Comparison of ENCODE assay signal across 25 mouse cellular contexts in the genomic region with DNA sequence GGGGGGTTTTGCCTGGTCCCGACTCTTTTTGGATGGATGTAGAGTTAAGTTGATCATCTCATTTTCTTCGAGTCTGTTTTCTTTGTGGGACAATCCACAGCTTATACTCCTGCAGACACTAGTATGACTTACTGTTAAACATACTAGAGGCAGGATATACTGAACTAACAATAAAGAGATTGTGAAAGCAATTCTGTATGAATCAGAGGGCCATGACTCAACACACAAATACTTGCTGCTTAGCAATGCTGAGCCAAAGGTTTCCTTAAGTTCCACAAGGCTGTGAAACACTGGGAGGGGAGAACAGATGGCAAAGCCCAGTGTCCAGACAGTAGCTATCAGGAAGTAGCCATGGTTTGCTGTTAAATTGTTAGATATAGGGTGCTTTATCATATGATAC. TPM values are rescaled to one million over a fixed set of nuclear protein-coding genes. Genes with fewer than 3 reads are reported as not detected.
DNase-seq lines count a peak whose midpoint lies in the region; ATAC-seq and TF ChIP-seq lines count a peak whose summit lies in the region.
"Had no signal": no experiment of that assay in that cellular context is flagged by ENCODE, and none has a peak within 500 bp of the region (broad histone marks: within the 10 kb centered on the region; RNA-seq: fewer than 3 reads in every experiment).

No protein-coding gene starts in this region.

- in situ Hi-C loops in Patski (cut with MboI; ENCODE audit: low pct_unique_long_range_greater_than_20kb) = no loop called here

- DNase-seq in 3134 (ENCODE audit: extremely low read depth, insufficient read length, low spot score) (peak; percentile 65), 416B (ENCODE audit: low read depth) (peak; percentile 5), Patski (ENCODE audit: low read depth, low spot score) (peak; percentile 22)
- DNase-seq in kidney, adult 11 months = no peak
- DNase-seq in heart, postnatal 25 days (ENCODE audit: low spot score) = no peak
- DNase-seq in frontal cortex, postnatal 25 days (ENCODE audit: low spot score in 2 of 2) = no peak
- DNase-seq: adrenal gland, postnatal 36 days; cerebellum, adult 11 months; cerebellum, adult 8-10 months; cerebellum, postnatal 14 days; forebrain, postnatal 0 days; gastrocnemius, adult 2 months; gastrocnemius, postnatal 36 days; heart, adult 11 months; kidney, adult 9 months had no signal

- H3K4me2 ChIP-seq in myocyte (ENCODE audit: low read depth) = peak overlapping the region; percentile 27
- H3K4me2 ChIP-seq: embryonic facial prominence, embryonic 12.5 days; forebrain, embryonic 13.5 days; heart, embryonic 13.5 days; hindbrain, embryonic 13.5 days had no signal

- no peak overlapping the region for H3K4me3 ChIP-seq in myocyte
- H3K4me3 ChIP-seq: embryonic facial prominence, embryonic 12.5 days; forebrain, embryonic 13.5 days; gastrocnemius, adult 2 months; heart, embryonic 13.5 days; hindbrain, embryonic 13.5 days had no signal

- intact Hi-C loops in heart, postnatal 25 days (cut with DNase I) = no loop called here

- H3K27me3 ChIP-seq in Patski (no peaks in the 10 kb centered on the region), myocyte (ENCODE audit: control insufficient read depth, insufficient read depth, insufficient read length) (no peaks in the 10 kb centered on the region)
- H3K27me3 ChIP-seq: CH12.LX; forebrain, embryonic 13.5 days had no signal

- H3ac ChIP-seq in myocyte (ENCODE audit: control insufficient read depth, insufficient read length) = no peak overlapping the region

- no peak for TF ChIP-seq POLR2A in myocyte (IDR thresholded peaks at IDR 0.05; ENCODE audit: insufficient read length, low read depth)

- peak; percentile 97 for ATAC-seq in Patski
- ATAC-seq: activated CD4-positive, CD25-positive, alpha-beta regulatory T cell, adult 4 months; forebrain, embryonic 13.5 days; forebrain, postnatal 0 days; hindbrain, postnatal 0 days had no signal

- TF ChIP-seq CTCF in Patski (IDR thresholded peaks at IDR 0.05) = no peak

- CTCF ChIA-PET in Patski (lab: Charles Lee) = interaction anchor here (1.4 to 1.5 kb wide), 2 partner anchors 15 to 92 kb away, joined by 3 to 5 read pairs; partner anchors contain the start of gene Npy1r

- no peaks in the 10 kb centered on the region for H3K36me3 ChIP-seq in myocyte (ENCODE audit: control insufficient read depth, insufficient read depth)
- H3K36me3 ChIP-seq: embryonic facial prominence, embryonic 12.5 days; heart, embryonic 13.5 days; hindbrain, embryonic 13.5 days had no signal

- POLR2A ChIA-PET in Patski (lab: Charles Lee) = no interaction called here

- H3K79me2 ChIP-seq in myocyte (ENCODE audit: control insufficient read depth, insufficient read depth) = no peaks in the 10 kb centered on the region

TF ChIP-seq in myocyte, 11 proteins besides CTCF, POLR2A, EP300 and RAD21:
- TF ChIP-seq CEBPB (IDR thresholded peaks at IDR 0.05; ENCODE audit: insufficient read depth, poor library complexity, severe bottlenecking) (peak; percentile 73; the same call in 1 of the 2 replicates), MYOD1 (IDR thresholded peaks at IDR 0.05; ENCODE audit: control insufficient read depth in 1 of 3, insufficient read length in 2 of 3, low read depth in 2 of 3) (no peak)

RNA-seq across cellular contexts. Expression of gene Npy5r, which starts 6.7 kb away (rescaled TPM):
- polyA plus RNA-seq in Patski (2021) = not detected
- not detected for polyA plus RNA-seq in myocyte (2012; fragmentation: generic; extraction: Trizol)
- total RNA-seq in heart, postnatal 25 days (2021) = not detected
- total RNA-seq: CH12.LX; gastrocnemius, adult 2 months; gastrocnemius, postnatal 36 days; hematopoietic stem cell, adult 5-6 weeks had no signal
- polyA plus RNA-seq: activated CD4-positive, CD25-positive, alpha-beta regulatory T cell, adult 4 months; heart, embryonic 13.5 days; heart, postnatal 0 days had no signal

RNA-seq across cellular contexts. Expression of gene Npy1r, which starts 15.7 kb away (rescaled TPM):
- not detected for polyA plus RNA-seq in Patski (2021)
- polyA plus RNA-seq in myocyte (2012; fragmentation: generic; extraction: Trizol) = not detected
- 1 to 10 TPM; 1.3 to 1.5 TPM for total RNA-seq in heart, postnatal 25 days (2021)
- total RNA-seq: CH12.LX; hematopoietic stem cell, adult 5-6 weeks had no signal
- polyA plus RNA-seq: activated CD4-positive, CD25-positive, alpha-beta regulatory T cell, adult 4 months had no signal

Comparison
In these comparisons a context has a peak if more than half of its experiments do, and no peak if none do; other contexts are left out.
1. DNase-seq: peak in 3134 (single experiment), 416B (single experiment) and Patski (single experiment); none in kidney, adult 11 months (single experiment), heart, postnatal 25 days (single experiment) and frontal cortex, postnatal 25 days (0 of 2).